Mouse (Mus musculus) neural tube, embryonic 13.5 days (tissue): ENCODE measurements around the gene Plekhg2. TPM values are rescaled to one million over a fixed set of nuclear protein-coding genes. Genes with fewer than 3 reads are reported as not detected.
"Not testable (repeated sequence)": the region's sequence is repeated elsewhere in the genome, so short reads cannot be mapped to it uniquely, and the experiment has no call there.

Source experiments
- ATAC-seq: fragments of 200-750 bp; cut with Nextera tagmentation; 2 replicates; pipeline ENCODE4 v1.8.0; 2017; ENCODE audit warnings: low read depth, mild to moderate bottlenecking, moderate TSS enrichment, moderate library complexity
- H3K27ac ChIP-seq: fragments of 300-500 bp; sonication (generic); replicated peaks from 2 replicates; pipeline ENCODE4 v1.5.1; 2015; ENCODE audit warnings: moderate library complexity, mild to moderate bottlenecking, inconsistent platforms
- H3K27me3 ChIP-seq: fragments of 300-500 bp; sonication (generic); 2 replicates; pipeline ENCODE4 v1.6.1; 2015; ENCODE audit warnings: mild to moderate bottlenecking, inconsistent platforms
- H3K36me3 ChIP-seq: fragments of 300-500 bp; sonication (generic); 2 replicates; pipeline ENCODE4 v1.6.1; 2015; ENCODE audit warnings: mild to moderate bottlenecking, inconsistent platforms
- H3K4me1 ChIP-seq: fragments of 300-500 bp; sonication (generic); replicated peaks from 2 replicates; pipeline ENCODE4 v1.6.1; 2015; ENCODE audit warnings: inconsistent platforms
- H3K4me2 ChIP-seq: fragments of 300-500 bp; sonication (generic); 2 replicates; pipeline ENCODE4 v1.6.1; 2015; ENCODE audit warnings: inconsistent platforms, mild to moderate bottlenecking, moderate library complexity
- H3K4me3 ChIP-seq: fragments of 300-500 bp; sonication (generic); 2 replicates; pipeline ENCODE4 v1.5.1; 2015; ENCODE audit warnings: mild to moderate bottlenecking, inconsistent platforms
- H3K9ac ChIP-seq: fragments of 300-500 bp; sonication (generic); 2 replicates; pipeline ENCODE4 v1.6.1; 2015; ENCODE audit warnings: moderate library complexity, mild to moderate bottlenecking, inconsistent platforms
- H3K9me3 ChIP-seq: fragments of 300-500 bp; sonication (generic); 2 replicates; pipeline ENCODE4 v1.6.1; 2016; ENCODE audit warnings: inconsistent platforms
- WGBS: fragments of 180-500 bp; shearing (Covaris S2); methylation state at CpG from one replicate; pipeline ENCODE4 v1.1.7; 2015; 5-methylcytosine and 5-hydroxymethylcytosine counted together
- polyA plus RNA-seq: library from polyadenylated mRNA; unstranded; fragments of >200 nt; fragmentation: Nextera tagmentation; extraction: Ambion mirVana; gene quantifications from 2 replicates; pipeline ENCODE4 v1.2.1, GENCODE M21; 2015

The Plekhg2 gene
- polyA plus RNA-seq, 1 experiment from 2014 or later: 33.8 TPM

DNA sequence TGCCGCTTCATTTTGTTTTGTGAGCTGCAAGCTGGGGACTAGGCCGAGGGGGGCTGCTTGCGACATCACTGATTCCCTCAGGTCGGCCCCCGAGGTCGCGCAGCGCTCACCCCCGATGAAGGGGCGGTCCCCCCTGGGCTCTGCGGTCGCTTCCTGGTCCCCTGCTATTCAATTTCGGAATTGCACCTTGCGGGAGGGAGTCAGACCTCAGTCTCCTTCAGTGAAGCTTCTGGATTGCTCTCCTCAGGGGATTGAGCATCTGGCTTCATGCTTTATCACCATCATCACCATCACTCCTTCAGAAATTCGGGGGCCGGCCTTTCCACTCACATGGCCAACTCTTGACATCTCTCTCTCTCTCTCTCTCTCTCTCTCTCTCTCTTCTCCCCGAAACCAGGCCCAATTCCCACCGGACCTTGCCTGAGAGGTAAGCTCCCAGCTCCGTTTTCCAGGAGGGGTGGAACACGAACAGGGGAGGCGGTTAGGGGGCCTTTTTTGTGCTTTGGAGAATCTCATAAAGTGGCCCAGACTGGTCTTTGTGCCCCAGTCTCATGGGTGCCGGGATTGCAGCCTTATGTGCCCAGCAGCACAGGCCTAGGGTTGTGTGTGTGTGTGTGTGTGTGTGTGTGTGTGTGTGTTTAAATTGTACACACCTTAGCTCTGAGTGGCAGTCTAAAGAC lies 21.0 kb upstream of the Plekhg2 start:
- ATAC-seq: no peak; the same call in 1 of the 2 replicates
- WGBS: 7% methylated on average over 22 of the region's 22 CpGs

GRCm38 (mm10) chr7:28392429-28393271 lies 20.3 kb upstream of the Plekhg2 start, which contains the start of the genes Med29 and Paf1:
Med29 (minus strand) TSS chr7:28392708.
Paf1 (plus strand) TSS chr7:28392951.
- peaks cover 26% of the 10 kb centered on the region for H3K4me1 ChIP-seq
- H3K9ac ChIP-seq: peak within 1 kb of the TSS; percentile 91
- peak within 1 kb of the TSS; percentile 96 for H3K4me2 ChIP-seq
- no peaks in the 10 kb centered on the region for H3K27me3 ChIP-seq
- H3K36me3 ChIP-seq: peaks cover 63% of the 10 kb centered on the region
- H3K9me3 ChIP-seq: no peaks in the 10 kb centered on the region
- H3K4me3 ChIP-seq: peak within 1 kb of the TSS; percentile 85
- WGBS: under 1% methylated on average over 58 of the region's 58 CpGs
- H3K27ac ChIP-seq: peak within 1 kb of the TSS; percentile 79
- ATAC-seq: peak; percentile 99

More for the DNA sequence above, 21.0 kb upstream of the Plekhg2 start:
- H3K9me3 ChIP-seq: no peaks in the 10 kb centered on the region
- H3K4me3 ChIP-seq: peak overlapping the region; percentile 85
- peak overlapping the region; percentile 91 for H3K9ac ChIP-seq
- H3K4me2 ChIP-seq: peak overlapping the region; percentile 96
- no peaks in the 10 kb centered on the region for H3K27me3 ChIP-seq
- peaks cover 63% of the 10 kb centered on the region for H3K36me3 ChIP-seq
- peaks cover 26% of the 10 kb centered on the region for H3K4me1 ChIP-seq
- H3K27ac ChIP-seq: peak overlapping the region; percentile 79

- H3K27ac ChIP-seq: no peak overlapping the region
- H3K4me1 ChIP-seq: peaks cover 26% of the 10 kb centered on the region
- ATAC-seq: no peak
- no peaks in the 10 kb centered on the region for H3K9me3 ChIP-seq
- H3K27me3 ChIP-seq: no peaks in the 10 kb centered on the region
- H3K36me3 ChIP-seq: peaks cover 56% of the 10 kb centered on the region
- H3K9ac ChIP-seq: no peak overlapping the region
- no peak overlapping the region for H3K4me3 ChIP-seq
- H3K4me2 ChIP-seq: no peak overlapping the region
- WGBS: 96% methylated on average over 3 of the region's 3 CpGs
Measured at GRCm38 (mm10) chr7:28390331-28390730, 17.9 kb upstream of the Plekhg2 start.

DNA sequence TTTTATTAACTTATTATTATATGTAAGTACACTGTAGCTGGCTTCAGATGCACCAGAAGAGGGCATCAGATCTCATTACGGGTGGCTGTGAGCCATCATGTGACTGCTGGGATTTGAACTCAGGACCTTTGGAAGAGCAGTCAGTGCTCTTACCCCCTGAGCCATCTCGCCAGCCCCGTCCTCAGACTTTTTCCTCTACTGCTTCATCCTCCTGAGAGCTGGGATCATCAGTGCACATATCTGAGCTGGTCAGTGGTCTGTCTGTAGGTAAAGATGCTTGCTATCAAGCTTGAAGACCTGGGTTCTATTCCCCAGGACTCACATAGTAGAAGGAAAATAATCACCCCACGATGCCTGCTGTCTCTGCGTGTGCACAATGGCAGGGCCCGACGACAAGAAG lies 15.0 kb upstream of the Plekhg2 start:
- H3K9me3 ChIP-seq, H3K4me2 ChIP-seq, H3K9ac ChIP-seq, H3K4me3 ChIP-seq, ATAC-seq, H3K27ac ChIP-seq, H3K27me3 ChIP-seq: not testable (repeated sequence)
- Histone ChIP-seq H3K4me1 (peaks cover 17% of the 10 kb centered on the region), H3K36me3 (peaks cover 49% of the 10 kb centered on the region)
- WGBS: 90% methylated on average over 7 of the region's 7 CpGs

DNA sequence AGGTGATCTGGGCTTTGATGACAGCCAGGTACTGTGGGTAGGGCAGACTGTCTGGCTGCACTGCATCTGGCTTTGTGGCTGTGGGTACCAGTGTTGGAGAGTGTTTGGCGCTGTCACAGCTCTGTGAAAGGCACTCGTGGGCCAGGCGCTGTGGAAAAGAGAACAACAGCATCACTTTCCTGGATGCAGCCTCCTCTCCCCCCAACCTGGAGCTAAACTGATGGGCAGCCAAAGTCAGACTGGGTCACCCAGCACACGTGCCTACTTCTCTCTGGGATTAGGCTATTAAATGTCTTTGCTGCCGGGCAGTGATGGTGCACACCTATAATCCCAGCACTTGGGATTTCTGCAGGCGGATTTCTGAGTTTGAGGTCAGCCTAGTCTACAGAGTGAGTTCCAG lies 14.5 kb upstream of the Plekhg2 start:
- not testable (repeated sequence) for H3K27ac ChIP-seq, H3K4me3 ChIP-seq, ATAC-seq, H3K9ac ChIP-seq, H3K4me2 ChIP-seq, H3K27me3 ChIP-seq, H3K9me3 ChIP-seq
- WGBS: 86% methylated on average over 6 of the region's 6 CpGs
- Histone ChIP-seq H3K4me1 (peaks cover 21% of the 10 kb centered on the region), H3K36me3 (peaks cover 49% of the 10 kb centered on the region)

GRCm38 (mm10) chr7:28386462-28386861 lies 14.1 kb upstream of the Plekhg2 start:
- Histone ChIP-seq H3K36me3 (peaks cover 49% of the 10 kb centered on the region), H3K4me1 (peaks cover 21% of the 10 kb centered on the region), H3K4me2 (no peak overlapping the region), H3K27me3 (no peaks in the 10 kb centered on the region), H3K4me3 (no peak overlapping the region), H3K9me3 (no peaks in the 10 kb centered on the region), H3K27ac (no peak overlapping the region), H3K9ac (no peak overlapping the region)
- ATAC-seq: peak; percentile 34; the same call in 1 of the 2 replicates
- 25% methylated on average over 4 of the region's 4 CpGs for WGBS

GRCm38 (mm10) chr7:28386007-28386406 lies 13.6 kb upstream of the Plekhg2 start:
- no peak overlapping the region for H3K4me2 ChIP-seq
- H3K27ac ChIP-seq: no peak overlapping the region
- no peaks in the 10 kb centered on the region for H3K9me3 ChIP-seq
- H3K4me3 ChIP-seq: no peak overlapping the region
- H3K36me3 ChIP-seq: peaks cover 49% of the 10 kb centered on the region
- H3K9ac ChIP-seq: peak overlapping the region; percentile 26; the same call in 1 of the 2 replicates
- H3K27me3 ChIP-seq: no peaks in the 10 kb centered on the region
- ATAC-seq: no peak
- peaks cover 21% of the 10 kb centered on the region for H3K4me1 ChIP-seq
- WGBS: 83% methylated on average over 7 of the region's 7 CpGs

DNA sequence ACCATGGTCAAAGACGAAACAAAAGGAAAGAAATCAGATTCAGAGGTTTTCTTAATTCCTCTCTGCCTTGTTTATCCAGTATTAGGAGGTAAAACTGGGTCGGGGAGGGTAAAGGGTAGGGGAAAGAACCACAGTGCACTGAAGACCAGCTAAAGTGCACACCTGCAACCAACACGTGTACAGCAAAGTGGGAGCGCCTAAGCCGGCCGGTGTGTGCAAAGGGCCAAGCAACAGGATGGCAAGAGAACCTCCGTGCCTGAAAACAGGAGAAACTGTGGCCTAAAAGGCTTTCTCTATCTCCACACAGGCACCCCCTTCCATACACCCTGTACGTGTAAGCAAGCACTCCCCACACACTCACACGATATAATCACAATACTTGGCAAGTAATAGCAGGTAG lies 12.8 kb upstream of the Plekhg2 start:
- Histone ChIP-seq H3K4me2 (no peak overlapping the region), H3K9ac (no peak overlapping the region), H3K9me3 (no peaks in the 10 kb centered on the region), H3K4me1 (peaks cover 29% of the 10 kb centered on the region), H3K27me3 (peaks cover 4% of the 10 kb centered on the region; the same call in 1 of the 2 replicates), H3K4me3 (no peak overlapping the region), H3K36me3 (peaks cover 42% of the 10 kb centered on the region), H3K27ac (no peak overlapping the region)
- ATAC-seq: no peak
- 88% methylated on average over 9 of the region's 9 CpGs for WGBS

DNA sequence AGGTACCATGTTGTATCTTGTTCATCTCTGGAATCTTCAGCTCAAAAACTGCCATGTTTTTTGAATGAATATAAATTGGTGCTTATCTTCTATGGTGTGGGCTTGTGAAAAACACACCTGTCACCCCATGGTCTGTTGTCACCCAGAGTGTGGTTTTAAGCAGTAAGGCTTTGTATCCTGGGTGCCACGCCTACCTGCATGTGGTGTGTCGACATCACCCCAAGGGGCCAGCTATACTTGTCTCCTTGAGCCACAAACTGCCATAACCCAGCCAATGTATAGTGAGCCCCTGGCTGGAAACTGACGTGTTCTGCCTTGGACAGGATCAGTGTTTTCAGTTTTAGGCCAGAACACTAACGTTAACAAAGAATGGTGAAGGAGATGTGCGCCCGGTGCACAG lies 11.8 kb upstream of the Plekhg2 start:
- Histone ChIP-seq H3K4me2 (no peak overlapping the region), H3K9me3 (no peaks in the 10 kb centered on the region), H3K4me1 (peaks cover 35% of the 10 kb centered on the region), H3K36me3 (peaks cover 32% of the 10 kb centered on the region), H3K27me3 (peaks cover 4% of the 10 kb centered on the region; the same call in 1 of the 2 replicates), H3K4me3 (no peak overlapping the region), H3K9ac (no peak overlapping the region), H3K27ac (no peak overlapping the region)
- 83% methylated on average over 6 of the region's 6 CpGs for WGBS
- no peak for ATAC-seq

DNA sequence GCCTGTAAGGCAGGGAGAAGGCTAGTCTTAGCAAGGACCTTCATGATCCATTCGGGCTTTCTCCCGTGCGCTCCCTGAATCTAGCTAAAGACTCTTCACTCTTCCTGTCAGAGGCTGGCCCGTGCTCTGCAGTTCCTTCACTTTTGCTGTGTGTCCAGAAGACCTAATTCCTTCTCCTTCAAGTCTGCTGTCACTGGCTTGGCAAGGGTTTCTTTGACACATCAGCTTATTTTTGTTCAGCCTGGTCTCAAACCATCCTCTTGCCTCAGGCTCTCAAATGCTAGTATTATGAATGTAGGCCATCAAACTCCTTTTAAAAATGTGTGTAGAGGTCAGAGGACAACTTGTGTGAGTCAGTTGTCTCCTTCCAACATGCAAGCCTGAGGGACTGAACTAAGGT lies 11.2 kb upstream of the Plekhg2 start:
- Histone ChIP-seq H3K4me2 (no peak overlapping the region), H3K27me3 (peaks cover 4% of the 10 kb centered on the region; the same call in 1 of the 2 replicates), H3K4me3 (no peak overlapping the region), H3K27ac (no peak overlapping the region), H3K9ac (no peak overlapping the region), H3K36me3 (peaks cover 27% of the 10 kb centered on the region), H3K4me1 (peaks cover 41% of the 10 kb centered on the region), H3K9me3 (no peaks in the 10 kb centered on the region)
- ATAC-seq: no peak
- 80% methylated on average over 4 of the region's 4 CpGs for WGBS

GRCm38 (mm10) chr7:28382981-28383396 lies 10.6 kb upstream of the Plekhg2 start:
- H3K9me3 ChIP-seq: no peaks in the 10 kb centered on the region
- peaks cover 47% of the 10 kb centered on the region for H3K4me1 ChIP-seq
- H3K27ac ChIP-seq: peak overlapping the region; percentile 46; the same call in 1 of the 2 replicates
- no peak overlapping the region for H3K4me3 ChIP-seq
- 81% methylated on average over 11 of the region's 11 CpGs for WGBS
- peaks cover 4% of the 10 kb centered on the region; the same call in 1 of the 2 replicates for H3K27me3 ChIP-seq
- no peak overlapping the region for H3K9ac ChIP-seq
- H3K4me2 ChIP-seq: 0 out of 2 replicates have a peak overlapping the region, but pooled peaks have one; percentile 48
- H3K36me3 ChIP-seq: peaks cover 21% of the 10 kb centered on the region
- ATAC-seq: no peak
